Mouse (Mus musculus) liver, embryonic 18 days (tissue): ENCODE results near the gene Iqch. TPM values are rescaled to one million over a fixed set of nuclear protein-coding genes. Genes with fewer than 3 reads are reported as not detected.

Experiments
- polyA plus RNA-seq: library from polyadenylated mRNA; depleted of rRNA; stranded (reverse); fragments of >200 nt; gene quantifications from 2 replicates; pipeline ENCODE4 v1.2.3, GENCODE M21; 2012; rRNA removed

The Iqch gene
- 0.01 and 0.02 TPM in 2 replicates for polyA plus RNA-seq

DNA sequence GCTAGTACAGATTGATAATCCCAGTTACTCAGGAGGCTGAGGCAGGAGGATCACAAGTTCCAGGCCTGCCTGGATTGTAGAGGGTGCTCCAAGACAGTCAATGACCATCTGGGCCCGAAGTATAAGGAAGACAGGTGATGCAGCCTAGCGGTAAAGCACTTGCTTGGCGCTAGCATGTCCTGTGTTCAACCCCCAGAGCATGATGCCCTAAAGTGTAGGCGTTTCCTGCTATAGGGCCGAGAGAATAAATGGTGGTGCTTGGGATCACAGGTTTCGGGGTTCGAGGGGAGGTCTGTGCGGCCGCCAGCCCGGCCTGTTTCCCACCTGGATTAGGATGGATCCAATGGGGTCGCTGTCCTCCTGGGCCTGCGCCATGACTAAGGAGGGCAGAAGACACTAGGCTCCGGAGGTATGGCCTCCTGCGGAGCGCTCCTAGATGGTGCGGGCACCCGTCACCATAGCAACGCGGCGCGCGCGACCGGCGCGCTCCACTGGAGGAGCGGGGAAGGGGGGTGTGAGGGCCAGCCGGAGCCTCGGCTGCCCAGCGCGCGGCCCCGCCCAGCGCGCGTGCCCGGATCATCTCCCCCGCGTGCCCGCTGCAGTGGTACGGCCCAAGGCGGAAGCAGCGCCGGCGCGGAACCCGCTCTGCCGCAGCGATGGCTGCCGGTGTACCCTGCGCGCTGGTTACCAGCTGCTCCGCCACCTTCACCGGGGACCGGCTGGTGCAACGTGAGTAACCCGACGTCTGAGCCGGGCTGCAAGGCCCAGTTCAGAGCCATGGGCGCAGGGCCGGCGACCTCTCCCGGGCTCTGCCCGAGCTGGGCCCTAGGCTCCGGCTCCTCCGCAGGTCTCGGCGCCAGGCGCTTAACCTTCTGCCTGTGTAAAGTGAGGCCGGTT lies at the start of gene Iqch, which contains the start of gene Aagab:
Iqch (minus strand) TSS at position 451 of the 897 bp plus-strand sequence.
Aagab (plus strand) TSS at position 618 of the 897 bp plus-strand sequence.

DNA sequence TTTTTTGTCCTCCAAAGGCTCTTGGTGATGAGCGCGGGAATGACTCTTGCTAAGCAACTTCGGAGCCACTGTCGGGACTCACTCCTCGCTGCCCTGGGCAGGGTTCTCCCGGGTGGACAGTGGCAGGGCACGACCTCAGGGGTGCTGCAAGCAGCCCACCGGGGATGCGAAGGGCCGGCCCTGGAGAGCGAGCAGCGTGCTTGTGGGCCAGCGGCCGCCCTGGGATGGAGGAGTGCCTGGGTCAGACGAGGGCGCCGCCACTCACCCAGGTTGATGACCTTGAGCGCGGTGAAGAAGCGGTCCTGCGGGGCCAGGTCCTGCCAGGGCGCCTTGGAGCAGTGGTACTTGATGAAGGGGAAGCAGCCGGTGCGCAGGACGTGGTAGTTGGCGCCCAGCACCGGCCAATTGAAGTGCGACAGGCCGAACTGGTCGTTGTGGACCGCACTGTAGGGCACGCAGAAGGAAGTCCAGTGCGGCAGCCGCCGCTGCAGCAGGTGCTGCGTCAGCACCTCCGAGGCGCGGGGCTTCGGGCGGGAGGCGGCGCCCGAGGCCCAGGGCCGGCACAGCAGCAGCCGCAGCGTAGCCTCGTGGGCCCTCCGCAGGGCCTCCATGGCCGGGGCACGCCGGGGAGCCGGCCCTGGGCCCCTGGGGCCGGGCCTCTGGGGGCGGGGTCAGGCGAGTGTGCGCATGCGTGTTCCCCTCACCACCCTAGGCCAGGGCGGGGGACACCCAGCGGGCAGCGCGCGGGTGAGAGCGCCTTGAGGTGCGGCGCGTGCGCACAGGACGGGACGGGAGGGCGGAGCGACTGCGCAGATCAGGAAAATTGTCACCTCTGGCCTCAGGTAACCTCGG lies 203.5 kb downstream of the Iqch start, which contains the start of gene 2300009A05Rik:
2300009A05Rik (minus strand) TSS at position 636 of the 852 bp plus-strand sequence.

DNA sequence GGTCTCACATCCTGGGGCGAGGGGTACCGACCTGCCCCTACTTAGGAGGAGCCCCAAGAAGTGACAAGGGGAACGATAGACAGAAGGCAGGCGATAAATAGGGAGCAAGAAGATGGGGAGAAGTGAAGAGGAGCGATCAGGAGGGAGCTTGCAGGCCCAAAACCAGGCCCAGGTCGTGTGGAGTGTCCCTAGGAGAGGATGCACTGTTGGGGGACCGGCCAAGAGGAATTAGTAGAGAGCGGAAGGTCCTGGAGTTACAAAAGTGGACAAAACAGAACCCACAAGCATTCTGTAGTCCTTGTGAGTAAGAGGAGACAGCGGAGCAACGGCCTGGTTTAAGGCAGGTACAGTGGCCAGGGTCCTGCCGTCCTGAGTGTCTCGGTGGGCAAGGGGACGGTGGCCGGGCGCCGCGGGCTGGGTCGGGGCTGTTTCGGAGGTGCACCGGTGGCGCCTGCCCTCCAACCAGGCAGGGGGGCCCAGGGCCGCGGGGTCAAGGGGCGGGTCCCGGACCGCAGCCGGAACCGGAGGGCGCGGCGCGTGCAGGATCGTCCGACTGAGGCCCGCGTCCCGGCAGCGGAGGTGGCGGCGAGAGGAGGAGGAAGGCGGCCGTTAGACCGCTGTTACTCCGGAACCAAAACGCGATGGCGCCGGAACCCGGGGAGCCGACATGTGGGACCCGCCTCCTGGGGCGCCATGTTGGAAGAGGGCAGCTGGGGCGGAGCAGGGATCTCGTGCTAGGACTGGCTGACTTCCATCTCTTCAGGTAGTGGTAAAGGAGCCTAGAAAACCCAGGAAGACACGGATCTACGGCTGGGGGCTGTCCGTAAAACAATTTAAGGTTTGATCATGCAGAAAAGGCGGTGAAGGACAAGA lies 224.8 kb downstream of the Iqch start, which contains the start of gene Map2k5:
Map2k5 (minus strand) TSS at position 633 of the 873 bp plus-strand sequence.

Other genes starting within 250 kb of the Iqch start
- gene Map2k5, start 224.6 kb downstream of the Iqch start, polyA plus RNA-seq: 6.6 and 6.9 TPM in 2 replicates
- gene 2300009A05Rik, start 203.2 kb downstream of the Iqch start, polyA plus RNA-seq: 14.9 and 18.2 TPM in 2 replicates
- 6.3 TPM in 2 replicates for gene Aagab, start 167 bp upstream of the Iqch start, polyA plus RNA-seq
- gene Smad3, start 155.5 kb upstream of the Iqch start, polyA plus RNA-seq: 3.0 and 3.5 TPM in 2 replicates